ENCODE assay signal across 18 mouse cellular contexts in the genomic region with DNA sequence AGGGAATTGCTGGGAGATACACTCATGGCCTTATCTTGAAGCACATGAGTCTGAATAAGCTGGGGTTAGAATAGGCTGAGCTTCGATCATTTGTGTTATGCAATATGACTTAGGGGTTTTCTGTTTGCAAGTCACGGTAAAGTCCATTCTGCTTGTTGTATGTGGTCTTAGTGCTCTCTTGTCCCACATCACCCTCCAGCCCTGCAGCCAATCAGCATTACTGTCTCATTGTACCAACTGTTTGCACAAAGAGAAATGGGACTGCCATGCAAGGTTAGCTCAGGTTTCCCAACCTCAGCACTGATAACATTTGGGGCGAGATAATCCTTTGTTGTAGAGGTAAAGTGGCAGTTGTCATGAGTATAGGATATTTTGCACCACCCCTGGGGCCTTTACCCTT. TPM values are rescaled to one million over a fixed set of nuclear protein-coding genes. Genes with fewer than 3 reads are reported as not detected.
"Had no signal": no experiment of that assay in that cellular context is flagged by ENCODE, and none has a peak within 500 bp of the region (broad histone marks: within the 10 kb centered on the region; RNA-seq: fewer than 3 reads in every experiment).

No protein-coding gene starts in this region.

- H3K9me3 ChIP-seq: intestine, embryonic 15.5 days; kidney, embryonic 15.5 days; limb, embryonic 12.5 days; lung, embryonic 15.5 days; midbrain, embryonic 13.5 days; neural tube, embryonic 12.5 days; stomach, embryonic 15.5 days had no signal

- H3K27me3 ChIP-seq: intestine, embryonic 15.5 days; lung, embryonic 15.5 days; midbrain, embryonic 13.5 days; neural tube, embryonic 12.5 days; stomach, embryonic 15.5 days had no signal

- H3K36me3 ChIP-seq: intestine, embryonic 15.5 days; kidney, embryonic 15.5 days; limb, embryonic 12.5 days; midbrain, embryonic 13.5 days; neural tube, embryonic 12.5 days; stomach, embryonic 15.5 days had no signal

- DNase-seq: kidney, adult 2 months; kidney, postnatal 14 days; lung, postnatal 14 days; retina, postnatal 1 day; thymus, adult 2 months; thymus, postnatal 25 days had no signal

- H3K27ac ChIP-seq: intestine, embryonic 15.5 days; kidney, embryonic 15.5 days; left cerebral cortex, adult 2 months; limb, embryonic 12.5 days; lung, embryonic 15.5 days; macrophage; midbrain, embryonic 13.5 days; neural tube, embryonic 12.5 days; stomach, embryonic 15.5 days had no signal

- H3K4me3 ChIP-seq: intestine, embryonic 15.5 days; kidney, embryonic 15.5 days; left cerebral cortex, adult 2 months; limb, embryonic 12.5 days; lung, embryonic 15.5 days; neural tube, embryonic 12.5 days; stomach, embryonic 15.5 days had no signal

- H3K9ac ChIP-seq: intestine, embryonic 15.5 days; kidney, embryonic 15.5 days; limb, embryonic 12.5 days; lung, embryonic 15.5 days; midbrain, embryonic 13.5 days; neural tube, embryonic 12.5 days; stomach, embryonic 15.5 days had no signal

- H3K4me2 ChIP-seq: intestine, embryonic 15.5 days; kidney, embryonic 15.5 days; limb, embryonic 12.5 days; lung, embryonic 15.5 days; midbrain, embryonic 13.5 days; neural tube, embryonic 12.5 days; stomach, embryonic 15.5 days had no signal

- ATAC-seq: intestine, embryonic 15.5 days; midbrain, embryonic 13.5 days had no signal

RNA-seq across cellular contexts. Expression of gene Cst7, which starts 39.9 kb away (rescaled TPM):
- total RNA-seq: left cerebral cortex, adult 2 months; left cerebral cortex, postnatal 14 days; liver, adult 2 months had no signal
- polyA plus RNA-seq: myocyte had no signal

RNA-seq across cellular contexts. Expression of gene Acss1, which starts 58.2 kb away (rescaled TPM):
- polyA plus RNA-seq: myocyte had no signal
